Mouse (Mus musculus): ENCODE measurements around the gene Olfr1047. TPM values are rescaled to one million over a fixed set of nuclear protein-coding genes. Genes with fewer than 3 reads are reported as not detected.

Gene Olfr1047
- not detected in 2 replicates for polyA plus RNA-seq (2015; fragmentation: Nextera tagmentation; extraction: Ambion mirVana)

GRCm38 (mm10) chr2:86231301-86231700 lies at the start of gene Olfr1047:
Gene Olfr1047 (minus strand): TSS chr2:86231401.

GRCm38 (mm10) chr2:86278988-86279387 lies 47.8 kb upstream of the Olfr1047 start, which contains the start of gene Olfr1051:
Gene Olfr1051 (minus strand): TSS chr2:86279088.

GRCm38 (mm10) chr2:86258228-86258627 lies 27.0 kb upstream of the Olfr1047 start, which contains the start of gene Olfr1049:
Gene Olfr1049 (minus strand): TSS chr2:86258328.

GRCm38 (mm10) chr2:86240189-86240588 lies 9.0 kb upstream of the Olfr1047 start, which contains the start of gene Olfr1048:
Gene Olfr1048 (minus strand): TSS chr2:86240289.

GRCm38 (mm10) chr2:86219214-86219613 lies 12.0 kb downstream of the Olfr1047 start, which contains the start of gene Olfr1046:
Gene Olfr1046 (minus strand): TSS chr2:86219314.

GRCm38 (mm10) chr2:86202909-86203308 lies 28.3 kb downstream of the Olfr1047 start, which contains the start of gene Olfr1045:
Gene Olfr1045 (minus strand): TSS chr2:86203009.

GRCm38 (mm10) chr2:86185583-86185982 lies 45.6 kb downstream of the Olfr1047 start, which contains the start of gene Olfr52:
Gene Olfr52 (minus strand): TSS chr2:86185683.

GRCm38 (mm10) chr2:86177720-86178119 lies 53.5 kb downstream of the Olfr1047 start, which contains the start of gene Olfr1044:
Gene Olfr1044 (minus strand): TSS chr2:86177820.

Other genes starting within 250 kb of the Olfr1047 start
- gene Olfr1031, start 241.1 kb downstream of the Olfr1047 start, polyA plus RNA-seq (2015; fragmentation: Nextera tagmentation; extraction: Ambion mirVana): not detected in 2 replicates
- gene Olfr1032, start 225.9 kb downstream of the Olfr1047 start, polyA plus RNA-seq (2015; fragmentation: Nextera tagmentation; extraction: Ambion mirVana): not detected in 2 replicates
- 41.0 TPM in 2 replicates for gene Olfr1033, start 210.8 kb downstream of the Olfr1047 start, polyA plus RNA-seq (2015; fragmentation: Nextera tagmentation; extraction: Ambion mirVana)
- 0.07 TPM in 2 replicates for gene Olfr1034, start 185.5 kb downstream of the Olfr1047 start, polyA plus RNA-seq (2015; fragmentation: Nextera tagmentation; extraction: Ambion mirVana)
- gene Olfr1036, start 157.4 kb downstream of the Olfr1047 start, polyA plus RNA-seq (2015; fragmentation: Nextera tagmentation; extraction: Ambion mirVana): not detected in 2 replicates
- gene Olfr1037, start 144.0 kb downstream of the Olfr1047 start, polyA plus RNA-seq (2015; fragmentation: Nextera tagmentation; extraction: Ambion mirVana): not detected in 2 replicates
- not detected in 2 replicates for gene Olfr1039, start 95.5 kb downstream of the Olfr1047 start, polyA plus RNA-seq (2015; fragmentation: Nextera tagmentation; extraction: Ambion mirVana)
- not detected in 2 replicates for gene Olfr1040, start 84.7 kb downstream of the Olfr1047 start, polyA plus RNA-seq (2015; fragmentation: Nextera tagmentation; extraction: Ambion mirVana)
- not detected in 2 replicates for gene Olfr1042, start 69.6 kb downstream of the Olfr1047 start, polyA plus RNA-seq (2015; fragmentation: Nextera tagmentation; extraction: Ambion mirVana)
- gene Olfr1043, start 63.9 kb downstream of the Olfr1047 start, polyA plus RNA-seq (2015; fragmentation: Nextera tagmentation; extraction: Ambion mirVana): not detected in 2 replicates
- not detected in 2 replicates for gene Olfr1044, start 53.6 kb downstream of the Olfr1047 start, polyA plus RNA-seq (2015; fragmentation: Nextera tagmentation; extraction: Ambion mirVana)
- not detected in 2 replicates for gene Olfr52, start 45.7 kb downstream of the Olfr1047 start, polyA plus RNA-seq (2015; fragmentation: Nextera tagmentation; extraction: Ambion mirVana)
- gene Olfr1045, start 28.4 kb downstream of the Olfr1047 start, polyA plus RNA-seq (2015; fragmentation: Nextera tagmentation; extraction: Ambion mirVana): not detected in 2 replicates
- not detected in 2 replicates for gene Olfr1046, start 12.1 kb downstream of the Olfr1047 start, polyA plus RNA-seq (2015; fragmentation: Nextera tagmentation; extraction: Ambion mirVana)
- gene Olfr1048, start 8.9 kb upstream of the Olfr1047 start, polyA plus RNA-seq (2015; fragmentation: Nextera tagmentation; extraction: Ambion mirVana): not detected in 2 replicates
- gene Olfr1049, start 26.9 kb upstream of the Olfr1047 start, polyA plus RNA-seq (2015; fragmentation: Nextera tagmentation; extraction: Ambion mirVana): not detected in 2 replicates
- gene Olfr1051, start 47.7 kb upstream of the Olfr1047 start, polyA plus RNA-seq (2015; fragmentation: Nextera tagmentation; extraction: Ambion mirVana): not detected in 2 replicates
- gene Olfr1052, start 61.1 kb upstream of the Olfr1047 start, polyA plus RNA-seq (2015; fragmentation: Nextera tagmentation; extraction: Ambion mirVana): not detected in 2 replicates
- not detected in 2 replicates for gene Olfr1053, start 83.9 kb upstream of the Olfr1047 start, polyA plus RNA-seq (2015; fragmentation: Nextera tagmentation; extraction: Ambion mirVana)
- not detected in 2 replicates for gene Olfr1054, start 104.0 kb upstream of the Olfr1047 start, polyA plus RNA-seq (2015; fragmentation: Nextera tagmentation; extraction: Ambion mirVana)
- gene Olfr1055, start 118.9 kb upstream of the Olfr1047 start, polyA plus RNA-seq (2015; fragmentation: Nextera tagmentation; extraction: Ambion mirVana): not detected in 2 replicates
- gene Olfr1056, start 131.1 kb upstream of the Olfr1047 start, polyA plus RNA-seq (2015; fragmentation: Nextera tagmentation; extraction: Ambion mirVana): not detected in 2 replicates
- not detected in 2 replicates for gene Olfr1057, start 147.0 kb upstream of the Olfr1047 start, polyA plus RNA-seq (2015; fragmentation: Nextera tagmentation; extraction: Ambion mirVana)
- gene Olfr1058, start 157.2 kb upstream of the Olfr1047 start, polyA plus RNA-seq (2015; fragmentation: Nextera tagmentation; extraction: Ambion mirVana): not detected in 2 replicates
- gene Olfr1061, start 182.6 kb upstream of the Olfr1047 start, polyA plus RNA-seq (2015; fragmentation: Nextera tagmentation; extraction: Ambion mirVana): not detected in 2 replicates
- not detected in 2 replicates for gene Olfr1062, start 195.3 kb upstream of the Olfr1047 start, polyA plus RNA-seq (2015; fragmentation: Nextera tagmentation; extraction: Ambion mirVana)
- gene Olfr1065, start 219.2 kb upstream of the Olfr1047 start, polyA plus RNA-seq (2015; fragmentation: Nextera tagmentation; extraction: Ambion mirVana): not detected in 2 replicates
- gene Olfr1066, start 224.9 kb upstream of the Olfr1047 start, polyA plus RNA-seq (2015; fragmentation: Nextera tagmentation; extraction: Ambion mirVana): not detected in 2 replicates

Measured in urinary bladder, postnatal 0 days (tissue).